ENCODE assay signal across 14 mouse cellular contexts in the genomic region with DNA sequence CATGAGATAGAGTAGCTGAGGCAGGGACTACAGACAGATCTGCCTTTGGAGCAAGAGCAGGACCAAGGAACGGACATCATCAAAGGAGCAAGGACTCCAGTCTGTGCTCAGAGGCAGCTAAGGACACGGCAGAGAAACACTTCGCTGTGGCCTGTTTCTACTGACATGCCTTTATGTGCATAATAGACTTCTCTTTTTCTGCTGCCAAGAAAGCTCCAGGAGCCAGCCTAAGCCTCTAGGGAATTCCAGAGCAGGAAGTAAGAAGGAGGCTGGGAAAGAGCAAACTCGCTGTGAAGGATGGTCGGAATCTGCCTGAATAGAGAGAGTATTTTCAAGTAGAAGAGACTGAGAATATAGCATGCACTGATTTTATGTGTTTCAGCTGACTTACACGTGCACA.
DNase-seq lines count a peak whose midpoint lies in the region; ATAC-seq and TF ChIP-seq lines count a peak whose summit lies in the region.
"Had no signal": no experiment of that assay in that cellular context is flagged by ENCODE, and none has a peak within 500 bp of the region (broad histone marks: within the 10 kb centered on the region; RNA-seq: fewer than 3 reads in every experiment).

No protein-coding gene starts in this region.

- ATAC-seq in frontal cortex, adult (ENCODE audit: low TSS enrichment) = peak; percentile 84

- no peak for TF ChIP-seq POLR2A in kidney, adult 2 months (IDR thresholded peaks at IDR 0.05; ENCODE audit: low read depth, low read length)

- H3K27me3 ChIP-seq in kidney, adult 2 months (replicated peaks; ENCODE audit: control insufficient read depth, insufficient read depth, low read length) = no peaks in the 10 kb centered on the region

- no peaks in the 10 kb centered on the region for H3K36me3 ChIP-seq in kidney, adult 2 months (ENCODE audit: control insufficient read depth, insufficient read depth, low read length)
- H3K36me3 ChIP-seq: G1E had no signal

- H3K4me1 ChIP-seq in kidney, adult 2 months (ENCODE audit: control insufficient read depth, insufficient read depth, low read length) = no peaks in the 10 kb centered on the region

- no peak overlapping the region for H3K27ac ChIP-seq in kidney, adult 2 months (ENCODE audit: insufficient read depth, low read depth, low read length)
- H3K27ac ChIP-seq: hindbrain, embryonic 14.5 days; liver, embryonic 14.5 days had no signal

- H3K4me3 ChIP-seq in kidney, adult 2 months (ENCODE audit: insufficient read depth, low read depth, low read length) = no peak overlapping the region

- no peak for TF ChIP-seq CTCF in kidney, adult 2 months (conservative IDR thresholded peaks at IDR 0.05; ENCODE audit: insufficient read depth, insufficient read length, low read depth, low read length)

- DNase-seq in frontal cortex, postnatal 25 days (ENCODE audit: low spot score in 2 of 2) = no peak
- DNase-seq in kidney, adult 2 months = peak; percentile 35
- no peak for DNase-seq in kidney, adult 18-20 months
- peak; percentile 5 for DNase-seq in lung, postnatal 25 days (ENCODE audit: low spot score)
- no peak for DNase-seq in lung, postnatal 14 days
- peak; percentile 20 to 31 for DNase-seq in frontal cortex, postnatal 10 days (ENCODE audit: low spot score in 2 of 2)
- DNase-seq in urinary bladder, postnatal 14 days (ENCODE audit: low spot score) = no peak
- DNase-seq: cerebellum, adult 8-10 months; embryo, embryonic 11 days; spleen, adult 18-20 months had no signal

- 52% methylated on average over 6 of the region's 6 CpGs for WGBS in kidney, adult 2 months

Comparison
In these comparisons a context has a peak if more than half of its experiments do, and no peak if none do; other contexts are left out.
1. DNase-seq: peak in kidney, adult 2 months (single experiment), lung, postnatal 25 days (single experiment) and frontal cortex, postnatal 10 days (2 of 2); none in frontal cortex, postnatal 25 days (0 of 2), kidney, adult 18-20 months (single experiment), lung, postnatal 14 days (single experiment) and urinary bladder, postnatal 14 days (single experiment).